Mouse (Mus musculus) E14TG2a.4 (cell line): ENCODE data around the gene Orai1.
A peak's percentile ranks its signal among the peaks of the same experiment; 100 is the strongest.

Source experiments
- H3K27me3 ChIP-seq: 2 replicates; pipeline ENCODE4 v1.6.1; 2014; ENCODE audit warnings: low read length, control low read depth; ENCODE audit not compliant: insufficient read depth
- H3K36me3 ChIP-seq: 2 replicates; pipeline ENCODE4 v1.6.1; 2014; ENCODE audit warnings: low read length, control low read depth; ENCODE audit not compliant: insufficient read depth
- H3K4me1 ChIP-seq: replicated peaks from 2 replicates; pipeline ENCODE4 v1.6.1; 2014; ENCODE audit warnings: low read depth, low read length, control low read depth
- H3K4me3 ChIP-seq: replicated peaks from 2 replicates; pipeline ENCODE4 v1.5.1; 2014; ENCODE audit warnings: mild to moderate bottlenecking, low read length
- H3K9me3 ChIP-seq: 2 replicates; pipeline ENCODE4 v1.6.1; 2014; ENCODE audit warnings: low read length, control low read depth
- CTCF ChIP-seq: conservative IDR thresholded peaks from 2 replicates; pipeline ENCODE4 v1.5.1; 2014; ENCODE audit warnings: low read length
- NANOG ChIP-seq: IDR thresholded peaks from 2 replicates; pipeline ENCODE4 v1.6.1; 2014; ENCODE audit warnings: borderline replicate concordance, low read length, mixed read lengths
- POU5F1 ChIP-seq: IDR thresholded peaks from 2 replicates; pipeline ENCODE4 v1.6.1; 2014; ENCODE audit warnings: low read length, borderline replicate concordance

Orai1 gene

DNA sequence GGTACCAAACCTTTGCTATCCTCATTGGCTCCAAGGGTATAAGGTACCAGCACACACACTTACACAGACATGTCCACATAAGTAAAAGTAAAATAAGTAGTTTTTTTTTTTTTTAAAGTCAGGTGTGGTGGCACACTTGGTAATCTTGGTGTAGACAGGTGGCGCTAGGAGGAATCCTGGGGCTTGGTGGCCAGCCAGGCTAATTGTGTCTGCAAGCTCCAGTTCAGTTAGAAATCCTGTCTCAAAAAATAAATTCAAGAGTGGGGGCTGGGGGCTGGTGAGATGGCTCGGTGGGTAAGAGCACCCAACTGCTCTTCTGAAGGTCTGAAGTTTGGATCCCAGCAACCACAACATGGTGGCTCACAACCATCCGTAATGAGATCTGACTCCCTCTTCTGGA is 48.3 kb downstream of the Orai1 start:
- Histone ChIP-seq H3K27me3 (no peaks in the 10 kb centered on the region), H3K36me3 (no peaks in the 10 kb centered on the region), H3K4me3 (no peak overlapping the region), H3K9me3 (no peaks in the 10 kb centered on the region), H3K4me1 (peaks cover 27% of the 10 kb centered on the region)
- TF ChIP-seq NANOG: no peak
- no peak for TF ChIP-seq CTCF
- TF ChIP-seq POU5F1: no peak

DNA sequence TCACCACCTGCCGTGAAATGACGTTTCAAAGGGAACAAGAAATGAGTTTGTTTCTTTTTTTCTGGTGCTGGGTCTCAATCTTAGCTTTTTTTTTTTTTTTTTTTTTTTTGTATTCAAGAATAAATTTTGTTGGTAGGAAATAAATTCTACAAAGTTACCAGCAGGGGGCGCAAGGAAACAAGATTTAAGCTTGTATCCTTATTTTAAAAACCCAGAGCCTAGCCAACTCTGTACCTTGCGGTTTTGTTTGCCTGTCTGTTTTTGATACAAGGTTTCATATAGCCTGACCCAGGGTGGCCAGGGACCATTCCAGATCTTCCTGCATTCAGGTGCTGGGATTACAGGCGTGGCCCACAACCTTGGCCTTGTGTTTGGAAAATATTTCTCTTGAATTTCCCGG is 49.3 kb downstream of the Orai1 start:
- Histone ChIP-seq H3K4me3 (no peak overlapping the region), H3K36me3 (no peaks in the 10 kb centered on the region), H3K4me1 (peaks cover 20% of the 10 kb centered on the region), H3K9me3 (no peaks in the 10 kb centered on the region), H3K27me3 (no peaks in the 10 kb centered on the region)
- TF ChIP-seq CTCF (peak; percentile 34), POU5F1 (no peak)

DNA sequence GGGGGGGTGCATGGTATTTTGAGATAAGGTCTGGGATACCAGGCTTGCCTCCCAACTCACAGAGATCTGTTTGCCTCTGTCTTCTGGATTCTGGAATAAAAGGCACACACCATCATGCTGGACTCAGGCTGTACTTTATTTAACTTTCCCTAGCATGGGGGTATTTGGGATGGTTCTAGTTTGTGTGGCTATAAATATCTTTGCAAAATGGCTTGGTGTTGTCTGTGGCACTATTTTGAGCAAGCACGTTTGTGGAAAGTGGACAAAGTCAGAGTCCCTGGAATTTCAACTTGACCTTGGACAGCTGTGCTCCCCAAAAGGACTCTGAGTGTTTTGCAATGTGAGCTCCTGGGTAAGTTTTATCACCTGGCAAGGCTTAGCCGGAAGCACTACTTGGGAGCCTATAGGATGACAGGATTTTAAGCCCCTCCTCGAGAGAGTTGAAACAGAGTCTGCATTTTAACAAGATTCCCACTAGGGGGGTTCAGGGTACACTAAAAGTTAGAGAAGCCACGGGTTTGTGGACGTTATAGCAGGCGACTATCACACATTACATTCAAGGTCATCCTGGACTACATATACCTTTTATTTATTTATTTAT is 52.6 kb downstream of the Orai1 start:
- Histone ChIP-seq H3K27me3 (peaks cover 6% of the 10 kb centered on the region; the same call in 1 of the 2 replicates), H3K36me3 (no peaks in the 10 kb centered on the region)

DNA sequence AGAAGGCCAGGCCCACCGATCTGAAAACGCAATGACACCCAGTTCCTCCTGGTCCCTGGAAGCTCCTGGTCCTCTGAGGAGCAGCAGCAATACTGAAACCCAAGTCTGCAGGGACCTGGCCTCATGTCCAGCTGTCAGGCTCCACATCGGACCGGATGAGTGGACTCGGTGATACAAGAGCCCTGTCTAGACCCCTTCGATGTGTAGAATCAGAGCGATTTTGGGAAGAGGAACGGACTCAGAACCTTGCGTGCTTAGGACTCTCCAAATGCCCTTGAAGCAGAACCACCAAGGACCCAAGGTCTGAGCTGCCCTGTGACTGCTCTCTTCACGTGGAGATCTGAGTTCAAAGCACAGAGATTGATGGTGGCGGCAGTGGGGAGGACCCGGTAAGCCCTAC is 53.2 kb downstream of the Orai1 start, which contains the start of gene Tmem120b:
TSS of gene Tmem120b (plus strand) at position 301 of the 400 bp plus-strand sequence.
- Histone ChIP-seq H3K36me3 (no peaks in the 10 kb centered on the region), H3K9me3 (no peaks in the 10 kb centered on the region), H3K4me1 (peaks cover 13% of the 10 kb centered on the region), H3K27me3 (peaks cover 6% of the 10 kb centered on the region; the same call in 1 of the 2 replicates), H3K4me3 (no peak within 1 kb of the TSS)
- TF ChIP-seq CTCF: no peak
- TF ChIP-seq NANOG: no peak
- TF ChIP-seq POU5F1: no peak

More for the DNA sequence above, 52.6 kb downstream of the Orai1 start:
- TF ChIP-seq CTCF: peak; percentile 26; the same call in 1 of the 2 replicates
- TF ChIP-seq POU5F1: no peak
- H3K4me1 ChIP-seq: peaks cover 13% of the 10 kb centered on the region
- no peaks in the 10 kb centered on the region for H3K9me3 ChIP-seq
- H3K4me3 ChIP-seq: no peak overlapping the region

DNA sequence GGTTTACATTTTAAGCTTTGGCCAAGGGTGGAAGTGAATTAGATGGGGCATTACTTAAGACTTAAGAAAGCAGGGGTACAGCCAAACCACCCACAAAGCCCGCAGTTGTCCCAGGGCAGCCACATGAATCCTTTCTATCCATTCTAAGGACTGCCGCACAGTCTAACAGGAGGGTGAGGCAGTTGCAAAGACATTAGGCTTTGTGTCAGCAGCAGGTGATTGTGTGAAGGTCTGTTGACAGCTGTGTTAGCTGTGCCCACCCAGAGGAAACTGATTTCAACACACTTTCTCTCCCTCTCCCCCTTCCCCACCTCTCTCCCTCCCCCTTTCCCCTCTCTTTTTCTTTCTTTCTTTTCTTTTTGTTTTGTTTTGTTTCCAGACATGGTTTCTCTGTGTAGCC is 53.8 kb downstream of the Orai1 start:
- H3K27me3 ChIP-seq: peaks cover 6% of the 10 kb centered on the region; the same call in 1 of the 2 replicates
- H3K9me3 ChIP-seq: no peaks in the 10 kb centered on the region
- TF ChIP-seq CTCF (no peak), POU5F1 (no peak), NANOG (no peak)

DNA sequence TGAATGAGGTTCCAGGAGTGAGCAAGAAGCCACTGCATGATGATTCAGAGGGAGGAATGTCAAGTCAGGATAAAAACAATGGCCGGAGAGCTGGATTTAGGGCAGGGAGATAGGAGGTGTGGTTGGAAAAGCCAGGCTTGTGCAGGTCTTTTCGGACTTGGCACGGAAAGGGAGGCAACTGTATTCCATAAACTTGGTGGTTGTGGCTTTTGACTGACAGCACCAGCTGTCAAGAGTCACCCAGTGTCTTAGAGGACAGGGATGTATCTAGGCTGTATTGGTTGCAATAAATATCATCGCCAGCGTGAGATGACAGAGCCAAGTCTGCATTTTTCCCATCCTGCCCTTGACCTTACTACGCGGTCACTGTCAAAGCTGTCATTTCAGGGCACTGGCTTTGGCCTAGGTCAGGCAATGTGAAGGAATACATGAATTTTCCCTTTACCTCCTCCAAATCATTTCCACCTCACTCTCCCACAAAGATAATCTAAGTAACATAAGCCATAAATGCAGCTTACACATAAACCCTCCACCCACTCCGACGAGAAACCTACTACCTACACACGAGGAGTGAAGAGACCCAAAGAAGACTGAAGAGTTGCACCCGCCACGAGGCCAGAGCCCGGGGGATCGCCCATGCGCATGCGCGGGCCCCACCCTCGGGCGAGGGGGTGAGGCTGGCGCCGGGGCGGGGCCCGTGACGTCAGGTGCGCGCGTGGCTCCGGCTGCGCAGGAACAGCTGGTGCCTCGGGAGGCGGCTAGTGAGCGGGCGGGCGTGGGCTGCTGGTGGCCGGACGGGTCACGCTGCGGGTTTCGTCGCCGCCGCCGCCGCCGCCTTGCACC is 60.9 kb downstream of the Orai1 start:
- peaks cover 27% of the 10 kb centered on the region for H3K4me1 ChIP-seq
- H3K27me3 ChIP-seq: peaks cover 23% of the 10 kb centered on the region
- H3K36me3 ChIP-seq: no peaks in the 10 kb centered on the region
- H3K4me3 ChIP-seq: peak overlapping the region; percentile 92
- peaks cover 9% of the 10 kb centered on the region for H3K9me3 ChIP-seq
- TF ChIP-seq POU5F1 (no peak), CTCF (no peak), NANOG (no peak)

More for the DNA sequence above, 53.8 kb downstream of the Orai1 start:
- Histone ChIP-seq H3K4me3 (no peak overlapping the region), H3K36me3 (no peaks in the 10 kb centered on the region), H3K4me1 (peaks cover 13% of the 10 kb centered on the region)

DNA sequence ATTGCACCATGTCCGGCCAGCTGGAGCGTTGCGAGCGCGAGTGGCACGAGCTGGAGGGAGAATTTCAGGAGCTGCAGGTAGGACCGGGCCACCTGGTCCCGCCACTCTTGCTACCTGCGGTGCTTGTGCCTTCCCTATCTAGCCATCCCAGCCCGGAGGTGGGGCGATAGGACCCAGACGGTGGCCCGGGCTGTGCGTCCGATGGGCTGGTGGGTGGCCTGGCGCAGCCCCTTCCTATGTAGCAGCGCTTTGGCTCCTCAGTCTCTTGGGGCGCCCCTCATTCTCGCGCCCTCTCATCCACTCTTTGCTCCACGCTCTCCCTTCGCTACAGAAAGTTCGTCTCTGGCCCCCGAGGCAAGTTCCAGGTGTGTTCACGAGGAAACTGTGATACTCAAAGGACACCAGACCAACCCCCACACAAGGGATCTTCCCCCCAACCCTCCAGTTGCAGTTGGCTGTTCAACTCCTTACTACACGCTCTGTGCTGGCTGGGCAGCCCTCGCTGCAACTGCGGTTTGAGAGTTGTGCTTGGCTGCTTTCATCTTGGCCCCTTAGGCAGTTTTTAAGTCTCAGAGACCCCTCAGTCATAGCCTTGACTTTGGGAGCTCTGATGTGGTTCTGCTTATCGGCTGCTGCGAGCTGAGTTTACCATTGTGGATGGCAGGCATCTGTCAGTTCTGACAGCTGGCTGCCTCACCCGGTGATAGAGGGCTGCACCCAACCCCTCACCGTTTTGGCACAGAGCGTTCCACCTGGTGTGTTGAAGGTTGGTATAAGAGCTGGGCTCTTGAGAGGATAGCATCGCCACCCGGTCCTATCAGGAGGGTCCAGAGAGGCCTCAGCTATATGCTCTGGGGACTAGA is 61.8 kb downstream of the Orai1 start:
- Histone ChIP-seq H3K9me3 (peaks cover 9% of the 10 kb centered on the region), H3K36me3 (no peaks in the 10 kb centered on the region), H3K27me3 (peaks cover 23% of the 10 kb centered on the region), H3K4me1 (peaks cover 27% of the 10 kb centered on the region), H3K4me3 (peak overlapping the region; percentile 92)
- TF ChIP-seq CTCF: no peak
- TF ChIP-seq POU5F1: no peak
- no peak for TF ChIP-seq NANOG

DNA sequence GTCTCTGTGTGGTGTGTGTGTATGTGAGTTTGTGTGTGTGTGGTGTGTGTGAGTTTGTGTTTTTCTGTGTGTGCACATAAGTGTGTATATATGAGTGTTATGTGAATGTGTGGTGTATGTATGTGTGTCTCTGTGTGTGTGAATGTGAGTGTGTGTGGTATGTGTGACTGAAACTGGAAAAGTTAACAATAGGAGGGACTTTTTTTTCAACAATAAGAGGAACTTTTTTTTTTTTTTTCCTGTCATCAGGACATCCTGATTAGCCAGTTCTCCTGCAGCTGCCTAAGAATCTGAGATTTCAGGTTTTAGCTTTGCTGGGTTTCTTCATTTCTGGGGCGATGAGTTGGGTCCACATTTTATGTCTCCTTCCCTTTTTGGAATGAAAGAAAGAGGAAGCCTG is 64.7 kb downstream of the Orai1 start:
- peaks cover 17% of the 10 kb centered on the region for H3K27me3 ChIP-seq
- no peak overlapping the region for H3K4me3 ChIP-seq
- peaks cover 9% of the 10 kb centered on the region for H3K9me3 ChIP-seq
- peaks cover 28% of the 10 kb centered on the region for H3K4me1 ChIP-seq
- no peaks in the 10 kb centered on the region for H3K36me3 ChIP-seq
- TF ChIP-seq NANOG (no peak), CTCF (no peak), POU5F1 (no peak)
